Mouse (Mus musculus) ES-Bruce4 (cell line): ENCODE results near the gene Gse1.

Experiments
- CTCF ChIP-seq: IDR thresholded peaks from one replicate; pipeline ENCODE4 v1.8.1; 2011; ENCODE audit warnings: low read depth, low read length
- EP300 ChIP-seq: IDR thresholded peaks from 2 replicates; pipeline ENCODE4 v1.6.1; 2011; ENCODE audit warnings: low read depth, low read length; ENCODE audit not compliant: insufficient read depth
- POLR2A ChIP-seq: IDR thresholded peaks from one replicate; pipeline ENCODE4 v1.8.1; 2011; ENCODE audit warnings: low read length; ENCODE audit not compliant: insufficient read depth

GRCm38 (mm10) chr8:120383204-120383560 lies 154.9 kb downstream of the Gse1 start:
- TF ChIP-seq CTCF (no peak), EP300 (no peak), POLR2A (no peak)
